Mouse (Mus musculus) erythroblast, adult 5-6 weeks (primary cell): Measurements from ENCODE around the gene Spock3. TPM values are rescaled to one million over a fixed set of nuclear protein-coding genes. Genes with fewer than 3 reads are reported as not detected.
"Not testable (repeated sequence)": the region's sequence is repeated elsewhere in the genome, so short reads cannot be mapped to it uniquely, and the experiment has no call there.

Source experiments
- ATAC-seq: replicated peaks from 2 replicates; pipeline ENCODE4 v1.8.0; 2016; ENCODE audit warnings: moderate number of reproducible peaks, mild to moderate bottlenecking, moderate TSS enrichment, inconsistent platforms; ENCODE audit not compliant: poor library complexity, low FRiP score, severe bottlenecking
- total RNA-seq, 2 experiments: library from RNA; stranded (forward) in 1 of 2; stranded (reverse) in 1 of 2; fragments of 150-400 nt in 1 of 2; fragments of 200-764, 138-1000 nt in 1 of 2; gene quantifications; 2 replicates each; pipeline versions ENCODE4 v1.2.3 to v1.2.4; 2015 to 2017; ENCODE audit warnings: low replicate concordance in 2 of 2

Gene Spock3
- total RNA-seq (2015; ENCODE audit: low replicate concordance) (not detected in 2 replicates), total RNA-seq (2017; ENCODE audit: low replicate concordance) (not detected in 2 replicates)

DNA sequence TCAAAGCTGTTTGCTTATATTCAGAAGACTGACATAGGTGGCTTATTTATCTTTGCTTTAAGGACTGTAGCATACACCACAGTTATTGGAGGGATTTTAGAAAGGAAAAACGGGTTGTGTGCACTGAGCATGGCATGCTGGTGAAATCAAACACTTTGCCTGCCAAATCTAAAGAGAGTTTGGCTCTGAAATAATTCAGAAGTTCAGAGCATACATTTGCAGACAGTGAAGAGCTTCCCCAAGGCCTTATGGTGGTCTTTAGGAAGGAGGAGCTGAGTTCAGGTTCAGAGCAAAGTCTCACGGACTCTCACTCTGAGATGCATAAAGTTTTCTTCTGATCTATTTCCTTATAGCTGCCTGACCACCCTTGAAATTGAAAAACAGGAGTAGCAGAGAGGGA, at the start of gene Spock3:
Gene Spock3, plus strand, starts transcription at position 301 of the 400 bp plus-strand sequence.
- ATAC-seq = no peak

DNA sequence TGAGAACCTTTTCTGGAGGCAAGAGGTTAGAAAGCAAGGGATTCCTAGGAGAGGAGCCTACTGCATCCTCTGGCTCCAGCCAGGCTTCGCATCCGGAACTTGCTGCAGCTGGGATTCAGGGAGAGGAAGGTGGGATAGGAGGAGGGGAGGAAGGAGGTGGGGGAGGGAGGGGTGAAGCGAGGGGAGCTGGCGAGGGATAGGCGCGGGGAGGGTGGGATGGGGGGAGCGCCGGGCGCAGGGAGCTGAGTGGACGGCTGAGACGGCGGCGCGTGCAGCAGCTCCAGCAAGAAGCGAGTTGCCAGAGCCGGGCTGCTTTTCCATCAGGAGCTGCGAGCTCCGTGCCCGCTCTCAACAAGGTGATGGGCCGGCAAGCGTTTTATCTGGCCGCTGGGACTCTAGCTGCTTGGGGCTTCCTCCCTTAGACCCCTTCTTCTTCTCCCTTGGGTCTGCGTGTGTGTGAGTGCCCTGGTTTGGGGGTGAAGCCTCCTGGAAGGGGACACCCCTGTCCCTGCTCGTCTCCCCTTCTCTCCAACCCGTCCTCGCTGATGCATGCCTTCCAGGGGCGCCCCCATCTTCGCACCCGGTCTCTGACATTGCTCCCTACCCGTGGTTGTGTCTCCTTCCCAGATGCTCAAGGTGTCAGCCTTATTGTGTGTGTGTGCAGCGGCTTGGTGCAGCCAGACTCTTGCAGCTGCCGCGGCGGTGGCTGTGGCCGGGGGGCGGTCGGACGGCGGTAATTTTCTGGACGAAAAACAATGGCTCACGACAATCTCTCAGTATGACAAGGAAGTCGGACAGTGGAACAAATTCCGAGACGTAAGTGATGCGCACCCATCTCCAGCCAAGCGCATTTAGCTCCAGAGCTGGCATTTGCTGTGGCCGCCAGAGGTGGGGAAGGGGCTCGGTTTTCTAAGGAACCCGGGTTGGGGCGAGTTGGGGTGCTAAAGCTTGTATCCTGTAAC, 645 bp downstream of the Spock3 start:
- ATAC-seq = no peak

DNA sequence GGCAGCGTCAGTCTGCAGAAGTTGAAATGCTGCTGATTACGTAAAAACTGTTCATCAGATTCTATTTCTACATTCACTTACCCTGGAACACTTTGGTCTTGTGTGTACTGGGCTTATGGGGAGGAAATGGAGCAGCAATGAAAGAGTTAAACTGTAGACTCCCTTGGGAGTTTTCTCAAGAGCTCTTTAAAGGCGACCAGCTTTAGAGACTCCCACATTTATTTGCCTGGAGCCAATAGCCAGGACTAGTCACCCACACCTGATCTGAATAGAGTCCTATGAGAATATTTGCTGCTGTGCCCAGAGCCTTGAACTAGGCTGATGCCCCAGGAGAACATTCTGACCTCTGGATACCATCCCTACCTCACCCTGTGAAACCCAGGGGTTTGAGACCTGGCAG, 1.7 kb downstream of the Spock3 start:
- ATAC-seq = no peak

DNA sequence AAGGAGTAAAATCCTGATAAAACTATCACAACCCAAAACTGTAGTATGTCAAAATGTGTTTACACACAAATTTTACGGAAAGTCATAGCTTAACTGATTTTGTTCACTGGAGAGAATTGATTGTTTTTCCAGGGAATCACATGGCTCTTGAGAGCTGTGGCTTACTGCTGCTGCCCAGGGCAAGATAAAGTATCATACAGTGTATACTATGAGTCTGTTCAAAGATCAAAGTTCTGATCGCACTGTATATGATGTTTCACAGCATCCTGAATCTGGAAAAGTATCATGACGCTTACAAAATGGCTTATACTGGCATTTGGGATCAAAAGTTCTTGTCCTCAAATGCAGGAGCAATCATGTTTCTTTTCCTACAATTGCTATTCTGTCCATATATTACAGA, 11.8 kb downstream of the Spock3 start:
- no peak for ATAC-seq

DNA sequence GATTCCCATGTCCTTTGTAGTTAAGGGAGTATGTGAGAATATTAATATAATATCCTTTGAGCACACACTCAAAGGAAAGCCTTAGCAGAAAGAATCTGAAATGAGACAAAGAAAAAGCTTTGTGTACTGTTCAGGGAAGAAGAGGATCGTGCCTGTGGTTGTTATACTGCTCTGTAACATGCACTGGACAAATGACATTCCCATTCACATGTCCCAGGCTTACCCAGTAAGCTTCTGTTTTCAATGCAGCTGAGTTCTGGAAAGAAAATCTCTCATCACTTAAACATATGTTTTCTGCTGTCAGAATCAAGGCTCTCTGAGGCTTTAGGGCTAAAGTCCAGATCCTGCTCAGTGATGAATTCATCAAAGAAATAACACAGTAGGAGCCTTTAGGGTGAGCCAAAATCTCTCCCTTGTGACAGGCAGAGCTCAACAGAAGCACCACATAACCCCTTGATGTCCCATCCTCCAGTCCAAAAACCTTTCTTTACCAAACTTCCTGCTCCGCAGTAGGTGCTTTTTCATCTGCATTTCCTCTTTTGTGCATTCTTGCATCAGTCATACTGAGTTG, 19.1 kb downstream of the Spock3 start:
- no peak for ATAC-seq

DNA sequence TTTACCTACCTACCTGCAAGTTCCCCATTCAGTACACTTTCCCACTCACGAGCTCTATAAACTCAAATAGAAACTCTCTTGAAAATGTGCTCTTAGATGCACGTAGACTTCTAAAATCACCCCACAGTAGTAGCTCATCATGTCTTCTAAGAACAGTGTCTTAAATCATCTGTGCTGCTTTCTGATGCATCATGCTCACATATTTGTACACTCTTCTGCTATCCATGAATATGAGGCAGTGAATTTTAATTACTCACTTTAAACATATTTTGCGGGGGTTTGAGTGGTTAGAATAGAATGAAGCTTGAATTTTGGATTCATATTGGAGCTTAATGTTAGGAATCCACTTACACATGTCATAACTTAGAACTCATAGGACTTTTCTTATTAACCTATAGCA, 138.2 kb downstream of the Spock3 start:
- ATAC-seq = no peak

DNA sequence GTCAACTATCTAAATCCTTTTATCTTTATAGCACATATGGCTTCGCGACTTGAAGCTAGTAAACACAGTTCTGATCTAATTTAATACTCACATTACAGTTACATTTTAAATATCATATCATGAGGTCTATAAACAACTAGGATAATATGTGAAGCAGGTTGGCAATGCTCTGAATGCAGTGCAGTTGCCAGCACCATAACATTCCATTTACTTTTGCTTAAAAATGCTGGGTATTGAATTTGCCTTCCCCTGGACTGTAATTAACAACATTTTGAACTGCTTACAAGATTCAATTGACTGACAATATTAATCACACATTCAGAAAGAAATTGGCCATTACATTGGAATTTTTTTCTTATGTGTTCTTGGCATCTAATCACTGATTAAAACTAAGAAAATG, 147.4 kb downstream of the Spock3 start:
- no peak for ATAC-seq

DNA sequence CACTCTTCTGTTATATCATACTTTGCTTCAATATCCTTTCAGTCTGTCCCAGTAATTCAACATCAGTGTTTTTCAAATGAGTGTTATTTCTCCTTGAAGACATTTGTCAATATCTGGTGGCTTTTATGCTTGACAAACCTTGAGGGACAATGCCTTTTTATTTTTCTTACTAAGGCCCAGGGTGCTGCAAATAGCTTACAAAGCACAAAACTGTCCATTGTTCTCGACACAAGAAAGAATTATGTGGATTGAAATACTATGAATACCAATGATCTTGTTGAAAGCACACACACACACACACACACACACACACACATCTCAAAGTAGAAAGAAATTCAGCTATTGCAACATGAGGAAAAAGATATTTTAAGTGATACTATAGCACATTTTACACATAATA, 159.0 kb downstream of the Spock3 start:
- ATAC-seq = no peak

DNA sequence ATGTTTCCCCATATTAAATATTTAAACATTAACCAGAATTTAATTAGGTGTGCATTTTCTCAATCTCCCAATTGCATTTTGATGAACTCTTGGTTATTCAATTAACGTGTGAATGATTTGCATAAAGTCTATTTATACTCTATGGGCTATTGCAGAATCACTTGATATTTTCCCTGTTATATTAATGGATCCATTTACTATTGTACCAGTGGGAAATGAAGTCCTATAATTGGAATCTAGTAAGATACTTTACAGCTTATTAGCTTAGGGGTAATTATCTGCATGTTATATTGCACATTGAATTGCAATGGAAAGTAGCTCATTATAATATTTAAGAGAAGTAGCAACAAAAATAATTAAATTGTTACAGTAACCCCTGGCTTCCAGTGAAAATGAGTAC, 162.1 kb downstream of the Spock3 start:
- no peak for ATAC-seq

DNA sequence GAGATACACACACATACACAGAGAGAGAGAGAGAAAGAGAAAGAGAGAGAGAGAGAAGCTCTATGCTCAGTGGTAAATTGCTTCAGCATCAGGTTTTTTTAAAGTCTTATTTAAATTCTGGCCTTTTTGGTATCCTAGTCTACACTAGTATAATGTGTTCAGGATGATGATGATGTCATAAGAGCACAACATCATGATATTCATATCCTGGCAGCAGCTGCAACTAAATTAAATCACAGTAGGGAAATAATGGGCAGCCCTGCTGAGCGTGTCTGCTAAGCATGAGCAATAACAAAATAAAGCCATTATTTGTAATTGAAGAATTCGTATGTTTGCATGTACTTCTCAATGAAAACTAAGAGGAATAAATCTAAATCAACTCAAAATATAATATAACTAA, 169.7 kb downstream of the Spock3 start:
- ATAC-seq = no peak

DNA sequence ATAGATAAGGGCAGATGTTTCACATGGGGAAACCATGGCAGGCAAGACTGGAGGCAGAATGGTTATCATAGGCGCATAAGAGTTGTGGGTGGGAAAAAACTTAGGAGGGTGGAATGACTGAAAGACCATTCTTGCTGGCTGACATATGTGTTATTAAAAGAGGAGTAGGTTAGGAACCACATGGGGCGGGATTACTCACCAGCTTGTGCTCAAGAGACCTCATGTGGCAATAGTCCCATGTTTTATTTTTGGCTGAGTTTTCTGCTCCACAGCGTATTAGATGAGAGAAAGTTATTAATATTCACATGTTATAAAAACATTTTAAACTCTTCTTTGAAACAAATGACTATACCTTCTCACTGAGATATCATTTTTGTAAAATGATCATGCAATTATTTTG, 184.6 kb downstream of the Spock3 start:
- no peak for ATAC-seq

DNA sequence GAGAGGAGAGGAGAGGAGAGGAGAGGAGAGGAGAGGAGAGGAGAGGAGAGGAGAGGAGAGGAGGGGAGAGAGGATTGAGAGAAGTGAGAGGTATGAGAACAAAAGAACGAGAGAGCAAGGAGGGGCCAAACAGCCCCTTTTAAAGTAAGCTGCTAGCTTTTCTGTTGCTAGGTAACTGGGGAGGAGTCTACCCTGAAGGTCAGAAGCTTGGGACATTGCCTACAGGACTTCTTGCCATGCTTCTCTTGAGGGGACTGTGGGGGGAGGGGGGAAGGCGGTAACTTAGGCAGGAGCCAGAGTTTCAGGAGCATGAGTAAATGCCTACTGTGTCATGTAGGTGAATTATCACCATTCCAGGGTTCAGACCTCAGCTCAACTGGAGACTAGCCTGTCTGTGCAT, 213.1 kb downstream of the Spock3 start:
- not testable (repeated sequence) for ATAC-seq

DNA sequence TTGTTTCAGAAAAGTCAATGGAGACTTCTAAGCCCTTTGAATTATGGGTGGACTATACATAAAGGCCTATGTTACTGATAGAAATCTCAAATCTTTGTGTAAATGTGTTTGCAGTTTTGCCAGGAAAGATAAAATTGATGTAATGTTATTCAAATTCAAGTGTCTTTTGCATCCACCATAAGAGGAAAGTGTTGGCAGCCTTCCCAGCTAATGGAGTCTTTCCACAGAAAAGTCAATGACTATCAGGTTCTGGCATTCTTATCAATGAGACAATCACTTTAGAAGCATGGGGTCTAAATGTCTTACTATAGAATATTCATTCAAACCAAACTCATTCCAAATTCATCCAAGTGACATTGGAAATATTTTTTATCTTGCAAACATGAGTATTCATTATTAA, 214.5 kb downstream of the Spock3 start:
- no peak for ATAC-seq

DNA sequence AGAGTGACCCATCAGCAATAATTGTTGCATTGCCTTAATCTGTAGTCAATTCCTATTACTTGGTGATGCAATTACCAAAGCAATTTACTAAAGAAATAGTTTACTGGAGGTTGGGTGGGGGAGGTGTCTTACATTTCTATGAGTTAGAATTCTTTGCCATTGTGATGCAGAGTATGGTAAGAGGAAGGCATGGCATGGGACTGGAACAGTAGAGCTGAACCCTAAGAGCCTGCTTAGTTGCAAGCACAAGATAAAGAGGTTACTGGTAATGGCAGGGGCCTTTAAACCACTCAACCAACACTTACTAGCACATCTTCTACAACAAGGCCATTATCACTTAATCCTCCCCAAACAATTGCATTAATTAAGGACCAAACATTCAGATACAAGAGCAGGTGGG, 219.1 kb downstream of the Spock3 start:
- ATAC-seq = no peak

DNA sequence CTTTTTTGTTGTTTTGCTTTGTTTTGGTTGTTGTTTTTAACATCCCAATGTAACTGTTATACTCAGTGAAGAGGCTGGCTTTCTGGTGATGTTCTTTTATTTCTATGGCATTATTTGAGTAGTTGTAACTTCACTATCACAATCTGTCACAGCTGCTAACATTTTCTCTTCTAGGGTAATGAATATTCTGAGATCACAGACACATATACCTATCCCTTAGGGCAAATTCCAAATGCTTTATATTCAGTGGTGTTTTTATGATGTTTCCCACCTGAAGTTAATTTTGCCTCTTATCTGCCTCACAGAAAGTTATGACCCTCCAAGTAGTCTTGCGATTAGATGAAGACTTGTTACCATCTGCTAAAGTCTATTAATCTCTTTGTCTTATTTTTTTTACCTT, 230.5 kb downstream of the Spock3 start:
- no peak for ATAC-seq

DNA sequence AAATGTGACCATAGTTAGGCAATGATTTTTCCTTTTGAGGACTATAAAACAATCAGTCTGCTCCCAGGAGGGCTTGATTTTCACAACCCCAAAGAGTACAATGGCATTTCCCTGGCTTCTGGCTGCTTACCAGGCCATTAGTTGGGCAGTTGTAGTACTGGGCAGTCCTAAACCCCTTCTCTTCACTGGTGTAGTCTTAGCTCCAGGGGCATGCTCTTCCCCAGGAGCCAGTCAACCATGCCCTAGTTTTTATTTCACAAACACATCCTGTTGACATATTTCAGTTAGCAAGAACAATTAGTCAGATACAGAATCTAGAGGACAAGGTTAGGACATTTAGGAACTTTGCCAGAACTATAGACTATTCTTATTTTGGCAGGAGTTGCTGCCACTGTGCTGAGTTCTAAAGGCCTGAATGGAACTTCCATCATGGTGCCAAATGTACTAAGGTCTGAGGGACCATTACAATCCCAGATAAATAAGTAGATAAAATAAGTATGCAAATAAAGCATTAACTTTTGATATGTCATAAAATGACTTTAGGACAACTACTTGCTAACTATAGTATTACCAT, 308.1 kb downstream of the Spock3 start:
- no peak for ATAC-seq

DNA sequence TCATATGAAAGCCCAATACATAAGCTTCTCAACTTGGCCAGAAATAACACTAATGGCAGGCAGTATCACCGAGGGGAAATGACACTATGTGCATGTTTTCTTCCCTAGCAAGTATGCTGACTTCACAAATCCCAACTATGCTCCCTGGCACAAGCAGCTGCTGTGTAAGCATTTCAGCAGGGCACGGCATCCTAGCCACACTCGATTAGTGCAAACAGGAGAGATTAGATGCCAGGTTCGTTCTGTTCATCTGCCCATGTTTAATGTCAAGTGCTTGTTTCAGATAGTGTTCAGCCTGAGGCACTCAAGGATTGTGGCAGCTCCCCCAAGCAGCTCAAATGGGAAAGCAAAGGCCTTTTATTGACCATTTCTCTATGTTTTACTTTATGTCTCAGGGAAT, 311.7 kb downstream of the Spock3 start:
- no peak for ATAC-seq

DNA sequence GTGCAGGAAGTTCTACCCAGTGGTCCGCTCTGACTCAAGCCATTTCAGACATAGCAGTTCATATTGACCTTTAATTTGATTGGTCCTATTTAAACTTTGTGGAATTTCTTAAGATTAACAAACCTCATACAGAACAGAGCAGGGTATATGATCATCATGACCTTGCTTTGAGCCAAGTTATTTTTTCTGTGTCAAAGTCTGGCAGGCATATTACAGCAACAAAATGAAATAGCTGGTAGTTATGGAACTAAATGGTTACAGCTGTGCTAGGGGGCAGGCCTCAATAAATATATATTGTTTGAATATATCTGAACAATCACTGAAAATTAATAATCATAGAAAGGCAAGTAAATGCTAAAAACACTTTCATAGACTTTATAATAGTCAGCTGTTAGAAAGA, 384.6 kb downstream of the Spock3 start:
- no peak for ATAC-seq

DNA sequence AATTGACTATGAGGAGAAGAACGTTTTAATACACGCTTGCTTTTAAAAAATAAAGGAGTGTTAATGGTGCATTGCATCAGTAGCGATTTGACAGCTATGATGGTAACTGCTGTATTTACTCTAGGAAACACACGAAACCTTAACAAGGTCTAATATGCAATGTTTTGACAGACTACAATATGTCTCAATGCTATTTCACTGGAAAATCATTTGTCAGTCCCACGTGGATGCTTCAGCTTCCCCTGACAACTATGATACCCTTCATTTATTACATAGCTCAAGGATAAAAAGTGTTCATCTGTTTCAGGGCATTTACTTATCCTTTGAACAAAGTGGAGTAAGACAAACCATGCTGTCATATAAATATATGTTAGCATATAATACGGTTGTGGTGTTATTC, 417.8 kb downstream of the Spock3 start:
- no peak for ATAC-seq

DNA sequence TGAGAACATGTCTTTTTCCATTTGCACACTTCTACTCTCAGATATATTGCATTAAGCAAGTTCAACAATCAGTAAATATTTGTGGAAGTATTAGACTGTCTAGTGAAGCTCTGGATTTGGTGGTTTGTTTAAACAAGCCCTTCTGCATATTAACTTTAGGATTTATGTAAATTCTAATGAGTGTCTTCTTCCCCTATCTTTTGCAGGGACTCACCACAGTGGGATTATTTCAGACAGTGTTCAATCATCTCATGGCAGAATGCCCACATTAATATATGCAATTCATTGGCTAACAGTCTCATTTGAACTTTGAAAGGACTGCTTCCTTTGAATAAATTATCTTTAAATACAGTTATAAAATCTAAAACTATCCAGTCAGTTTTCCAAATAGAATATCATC, 446.9 kb downstream of the Spock3 start:
- ATAC-seq = no peak
